Mouse (Mus musculus): ENCODE measurements around the gene Shisa5. TPM values are rescaled to one million over a fixed set of nuclear protein-coding genes. Genes with fewer than 3 reads are reported as not detected.

Shisa5 gene
- polyA plus RNA-seq, 1 experiment from 2014 or later = 65.4 TPM

GRCm38 (mm10) chr9:109107341-109107740, 69.0 kb downstream of the Shisa5 start:
- ATAC-seq (ENCODE audit: insufficient number of reproducible peaks, insufficient read depth, low FRiP score, low TSS enrichment, low read depth) = no peak
- WGBS = 77% methylated on average over 5 of the region's 6 CpGs
- Histone ChIP-seq H3K4me2 (no peak overlapping the region), H3K9me3 (no peaks in the 10 kb centered on the region), H3K27ac (no peak overlapping the region), H3K4me3 (no peak overlapping the region), H3K9ac (no peak overlapping the region), H3K27me3 (no peaks in the 10 kb centered on the region), H3K4me1 (peaks cover 7% of the 10 kb centered on the region), H3K36me3 (peaks cover 95% of the 10 kb centered on the region)

Other genes starting within 250 kb of the Shisa5 start
- gene Nckipsd, start 230.2 kb upstream of the Shisa5 start, polyA plus RNA-seq (2015; fragmentation: Nextera tagmentation; extraction: Ambion mirVana) = 19.0 and 21.5 TPM in 2 replicates
- 0.51 and 0.56 TPM in 2 replicates for gene Celsr3, start 212.2 kb upstream of the Shisa5 start, polyA plus RNA-seq (2015; fragmentation: Nextera tagmentation; extraction: Ambion mirVana)
- gene Slc26a6, start 185.3 kb upstream of the Shisa5 start, polyA plus RNA-seq (2015; fragmentation: Nextera tagmentation; extraction: Ambion mirVana) = 20.4 and 22.7 TPM in 2 replicates
- gene Tmem89, start 123.9 kb upstream of the Shisa5 start, polyA plus RNA-seq (2015; fragmentation: Nextera tagmentation; extraction: Ambion mirVana) = not detected in 2 replicates
- gene Uqcrc1, start 101.9 kb upstream of the Shisa5 start, polyA plus RNA-seq (2015; fragmentation: Nextera tagmentation; extraction: Ambion mirVana) = 422 and 457 TPM in 2 replicates
- 24.6 and 26.0 TPM in 2 replicates for gene Col7a1, start 85.0 kb upstream of the Shisa5 start, polyA plus RNA-seq (2015; fragmentation: Nextera tagmentation; extraction: Ambion mirVana)
- 0.30 and 0.83 TPM in 2 replicates for gene Ucn2, start 52.6 kb upstream of the Shisa5 start, polyA plus RNA-seq (2015; fragmentation: Nextera tagmentation; extraction: Ambion mirVana)
- gene Pfkfb4, start 46.8 kb upstream of the Shisa5 start, polyA plus RNA-seq (2015; fragmentation: Nextera tagmentation; extraction: Ambion mirVana) = 17.1 and 19.0 TPM in 2 replicates
- gene Trex1, start 21.2 kb downstream of the Shisa5 start, polyA plus RNA-seq (2015; fragmentation: Nextera tagmentation; extraction: Ambion mirVana) = 13.3 and 13.7 TPM in 2 replicates
- 26.8 and 29.6 TPM in 2 replicates for gene Atrip, start 35.6 kb downstream of the Shisa5 start, polyA plus RNA-seq (2015; fragmentation: Nextera tagmentation; extraction: Ambion mirVana)
- 14.1 and 14.6 TPM in 2 replicates for gene Ccdc51, start 43.9 kb downstream of the Shisa5 start, polyA plus RNA-seq (2015; fragmentation: Nextera tagmentation; extraction: Ambion mirVana)
- 686 and 706 TPM in 2 replicates for gene Tma7, start 44.0 kb downstream of the Shisa5 start, polyA plus RNA-seq (2015; fragmentation: Nextera tagmentation; extraction: Ambion mirVana)
- 13.1 and 13.2 TPM in 2 replicates for gene Plxnb1, start 56.8 kb downstream of the Shisa5 start, polyA plus RNA-seq (2015; fragmentation: Nextera tagmentation; extraction: Ambion mirVana)
- not detected in 2 replicates for gene Fbxw21, start 123.5 kb downstream of the Shisa5 start, polyA plus RNA-seq (2015; fragmentation: Nextera tagmentation; extraction: Ambion mirVana)
- gene Fbxw13, start 157.4 kb downstream of the Shisa5 start, polyA plus RNA-seq (2015; fragmentation: Nextera tagmentation; extraction: Ambion mirVana) = not detected in 2 replicates
- not detected in 2 replicates for gene Fbxw20, start 196.2 kb downstream of the Shisa5 start, polyA plus RNA-seq (2015; fragmentation: Nextera tagmentation; extraction: Ambion mirVana)
- gene Fbxw14, start 249.1 kb downstream of the Shisa5 start, polyA plus RNA-seq (2015; fragmentation: Nextera tagmentation; extraction: Ambion mirVana) = not detected in 2 replicates